Mouse (Mus musculus) skeletal muscle tissue, postnatal 0 days (tissue): ENCODE data around the gene Farsb. TPM values are rescaled to one million over a fixed set of nuclear protein-coding genes. Genes with fewer than 3 reads are reported as not detected.

Source experiments
- polyA plus RNA-seq: library from polyadenylated mRNA; unstranded; fragments of >200 nt; fragmentation: Nextera tagmentation; extraction: Ambion mirVana; gene quantifications from 2 replicates; pipeline ENCODE4 v1.2.1, GENCODE M21; 2015

Farsb gene
- polyA plus RNA-seq = 68.1 and 70.0 TPM in 2 replicates

GRCm38 (mm10) chr1:78488752-78489492, at the start of gene Farsb:
TSS of gene Farsb (minus strand) at chr1:78488897.

GRCm38 (mm10) chr1:78511621-78512160, 23.0 kb upstream of the Farsb start, which contains the start of gene BC035947:
TSS of gene BC035947 (minus strand) at chr1:78512158.

GRCm38 (mm10) chr1:78510862-78511261, 22.2 kb upstream of the Farsb start, which contains the start of gene Mogat1:
TSS of gene Mogat1 (plus strand) at chr1:78510991.

Other genes with a start within 250 kb of the Farsb start
- gene Sgpp2, start 178.6 kb downstream of the Farsb start, polyA plus RNA-seq = 0.06 and 0.17 TPM in 2 replicates
- 0.87 and 1.0 TPM in 2 replicates for gene Mogat1, start 22.1 kb upstream of the Farsb start, polyA plus RNA-seq
- 0.05 TPM in 1 of 2 replicates, not detected in the other for gene BC035947, start 23.3 kb upstream of the Farsb start, polyA plus RNA-seq
- 58.4 and 59.3 TPM in 2 replicates for gene Acsl3, start 168.9 kb upstream of the Farsb start, polyA plus RNA-seq
- 1.8 and 2.1 TPM in 2 replicates for gene Utp14b, start 169.1 kb upstream of the Farsb start, polyA plus RNA-seq